Mouse (Mus musculus) MEL (cell line): Measurements from ENCODE around the gene Gm10643.

Experiments used
- CHD1 ChIP-seq: IDR thresholded peaks from 2 replicates; pipeline ENCODE4 v1.6.1; 2012; ENCODE audit warnings: low read depth, mild to moderate bottlenecking, inconsistent platforms, low read length, improper control_type of control experiment
- CTCF ChIP-seq, 3 experiments: IDR thresholded peaks in 2 of 3; conservative IDR thresholded peaks in 1 of 3; 2 replicates each; pipeline ENCODE4 v1.5.1; 2011 to 2012; ENCODE audit warnings: low read length in 3 of 3, low read depth in 2 of 3, mild to moderate bottlenecking in 2 of 3, improper control_type of control experiment in 1 of 3, inconsistent platforms in 1 of 3, mixed read lengths in 1 of 3, moderate library complexity in 1 of 3; ENCODE audit not compliant: control insufficient read depth in 1 of 3, insufficient read depth in 1 of 3, poor library complexity in 1 of 3, severe bottlenecking in 1 of 3
- ETS1 ChIP-seq: IDR thresholded peaks from 2 replicates; pipeline ENCODE4 v1.6.1; 2012; ENCODE audit warnings: low read depth, mild to moderate bottlenecking, inconsistent platforms, low read length, improper control_type of control experiment, moderate library complexity
- GATA1 ChIP-seq: IDR thresholded peaks from 2 replicates; pipeline ENCODE4 v1.6.1; 2011; ENCODE audit warnings: low read depth, low read length, improper control_type of control experiment
- MXI1 ChIP-seq: IDR thresholded peaks from 2 replicates; pipeline ENCODE4 v1.6.1; 2011; ENCODE audit warnings: mild to moderate bottlenecking, low read depth, low read length, improper control_type of control experiment
- ZMIZ1 ChIP-seq: IDR thresholded peaks from 2 replicates; pipeline ENCODE4 v1.6.1; 2012; ENCODE audit warnings: low read depth, mild to moderate bottlenecking, inconsistent platforms, low read length, improper control_type of control experiment, moderate library complexity
- ZNF384 ChIP-seq: IDR thresholded peaks from 2 replicates; pipeline ENCODE4 v1.6.1; 2012; ENCODE audit warnings: low read depth, mild to moderate bottlenecking, inconsistent platforms, low read length, improper control_type of control experiment

DNA sequence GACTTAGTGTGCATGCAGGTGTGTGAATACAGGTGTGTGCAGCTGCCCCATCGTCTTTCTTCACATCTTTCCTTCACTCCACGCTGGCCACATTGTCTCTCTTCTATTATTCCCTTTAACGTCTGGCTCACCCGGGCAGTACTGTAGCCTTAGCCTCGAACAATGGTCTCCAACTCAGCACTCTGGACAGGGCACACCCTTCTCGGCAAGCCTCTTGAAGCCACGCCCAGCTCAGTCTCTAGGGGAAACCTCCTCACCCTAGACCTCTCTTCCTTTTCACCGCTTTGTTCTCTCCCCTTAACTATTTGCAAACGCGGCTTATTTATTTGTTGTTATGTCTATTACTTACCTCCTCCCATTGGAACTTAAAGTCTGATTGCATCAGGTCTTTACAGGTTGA lies 37.5 kb downstream of the Gm10643 start:
- no peak for TF ChIP-seq ETS1
- no peak for TF ChIP-seq ZMIZ1
- TF ChIP-seq CTCF (IDR thresholded peaks at IDR 0.05 in 2 of 3, conservative IDR thresholded peaks at IDR 0.05 in 1 of 3; ENCODE audit: control insufficient read depth in 1 of 3, insufficient read depth in 1 of 3, low read depth in 2 of 3, low read length in 3 of 3, poor library complexity in 1 of 3, severe bottlenecking in 1 of 3), result no peak
- TF ChIP-seq GATA1, result no peak
- TF ChIP-seq MXI1, result no peak
- TF ChIP-seq ZNF384, result no peak
- no peak for TF ChIP-seq CHD1
